Mouse (Mus musculus): ENCODE measurements at regions not wholly inside any gene's neighbourhood (a gene's known extent, or its start where the extent isn't known, plus 50 kb on each side); places are given as distances from the start of the nearest gene placed in this dataset.
"Not testable (repeated sequence)": the region's sequence is repeated elsewhere in the genome, so short reads cannot be mapped to it uniquely, and the experiment has no call there.

- no peak overlapping the region for H3K9ac ChIP-seq
- H3K9me3 ChIP-seq (ENCODE audit: low read length): no peaks in the 10 kb centered on the region; the same call in 1 of the 2 replicates
- no peaks in the 10 kb centered on the region for H3K27me3 ChIP-seq (ENCODE audit: insufficient read depth, low read length)
- no peak overlapping the region for H3K4me2 ChIP-seq (ENCODE audit: low read depth)
- 0 out of 2 replicates have a peak, but pooled peaks cover 3% of the 10 kb centered on the region for H3K4me1 ChIP-seq (ENCODE audit: insufficient read depth)
- DNase-seq: no peak
- H3K27ac ChIP-seq (ENCODE audit: low read depth, low read length): no peak overlapping the region
- H3K4me3 ChIP-seq (ENCODE audit: low read depth, low read length): no peak overlapping the region
- no peak for ATAC-seq
- WGBS: 95% methylated on average over 3 of the region's 3 CpGs
- no peak for TF ChIP-seq CTCF (IDR thresholded peaks at IDR 0.05; ENCODE audit: low read depth)
- H3K36me3 ChIP-seq (ENCODE audit: insufficient read depth): no peaks in the 10 kb centered on the region
Measured at GRCm38 (mm10) chr2:128290609-128291008, 164.8 kb downstream of the Bcl2l11 start.

GRCm38 (mm10) chr2:128294610-128295009 is 168.8 kb downstream of the Bcl2l11 start:
- 69% methylated on average over 3 of the region's 3 CpGs for WGBS
- H3K27me3 ChIP-seq (ENCODE audit: insufficient read depth, low read length): no peaks in the 10 kb centered on the region
- no peak overlapping the region for H3K9ac ChIP-seq
- no peak for ATAC-seq
- H3K4me3 ChIP-seq (ENCODE audit: low read depth, low read length): no peak overlapping the region
- no peaks in the 10 kb centered on the region for H3K4me1 ChIP-seq (ENCODE audit: insufficient read depth)
- H3K27ac ChIP-seq (ENCODE audit: low read depth, low read length): no peak overlapping the region
- DNase-seq: no peak
- H3K4me2 ChIP-seq (ENCODE audit: low read depth): no peak overlapping the region
- H3K36me3 ChIP-seq (ENCODE audit: insufficient read depth): no peaks in the 10 kb centered on the region
- H3K9me3 ChIP-seq (ENCODE audit: low read length): no peaks in the 10 kb centered on the region; the same call in 1 of the 2 replicates
- TF ChIP-seq CTCF (IDR thresholded peaks at IDR 0.05; ENCODE audit: low read depth): no peak

GRCm38 (mm10) chr2:128295018-128295424 is 169.2 kb downstream of the Bcl2l11 start:
- ATAC-seq: no peak
- WGBS: 80% methylated on average over 11 of the region's 11 CpGs
- no peaks in the 10 kb centered on the region; the same call in 1 of the 2 replicates for H3K9me3 ChIP-seq (ENCODE audit: low read length)
- no peak overlapping the region for H3K9ac ChIP-seq
- H3K4me2 ChIP-seq (ENCODE audit: low read depth): no peak overlapping the region
- no peak overlapping the region for H3K27ac ChIP-seq (ENCODE audit: low read depth, low read length)
- DNase-seq: no peak
- no peak for TF ChIP-seq CTCF (IDR thresholded peaks at IDR 0.05; ENCODE audit: low read depth)
- H3K4me1 ChIP-seq (ENCODE audit: insufficient read depth): no peaks in the 10 kb centered on the region
- H3K27me3 ChIP-seq (ENCODE audit: insufficient read depth, low read length): no peaks in the 10 kb centered on the region
- H3K4me3 ChIP-seq (ENCODE audit: low read depth, low read length): no peak overlapping the region
- H3K36me3 ChIP-seq (ENCODE audit: insufficient read depth): no peaks in the 10 kb centered on the region

GRCm38 (mm10) chr2:128295726-128296234 is 169.9 kb downstream of the Bcl2l11 start:
- no peak for TF ChIP-seq CTCF (IDR thresholded peaks at IDR 0.05; ENCODE audit: low read depth)
- Histone ChIP-seq H3K9me3 (ENCODE audit: low read length) (no peaks in the 10 kb centered on the region; the same call in 1 of the 2 replicates), H3K4me3 (ENCODE audit: low read depth, low read length) (no peak overlapping the region), H3K9ac (no peak overlapping the region), H3K27me3 (ENCODE audit: insufficient read depth, low read length) (no peaks in the 10 kb centered on the region), H3K4me2 (ENCODE audit: low read depth) (no peak overlapping the region), H3K4me1 (ENCODE audit: insufficient read depth) (no peaks in the 10 kb centered on the region), H3K36me3 (ENCODE audit: insufficient read depth) (no peaks in the 10 kb centered on the region), H3K27ac (ENCODE audit: low read depth, low read length) (no peak overlapping the region)
- whole genome bisulfite sequencing: 69% methylated on average over 3 of the region's 3 CpGs
- ATAC-seq (no peak), DNase-seq (no peak)

- H3K4me3 ChIP-seq (ENCODE audit: low read depth, low read length); H3K4me1 ChIP-seq (ENCODE audit: insufficient read depth); H3K4me2 ChIP-seq (ENCODE audit: low read depth); ATAC-seq; H3K27ac ChIP-seq (ENCODE audit: low read depth, low read length); DNase-seq; H3K27me3 ChIP-seq (ENCODE audit: insufficient read depth, low read length); H3K36me3 ChIP-seq (ENCODE audit: insufficient read depth); H3K9ac ChIP-seq; H3K9me3 ChIP-seq (ENCODE audit: low read length): not testable (repeated sequence)
- WGBS: 92% methylated on average over 5 of the region's 5 CpGs
Measured at GRCm38 (mm10) chr2:128296423-128296822, 170.6 kb downstream of the Bcl2l11 start.

- Histone ChIP-seq H3K36me3 (ENCODE audit: insufficient read depth) (no peaks in the 10 kb centered on the region), H3K4me2 (ENCODE audit: low read depth) (no peak overlapping the region), H3K27me3 (ENCODE audit: insufficient read depth, low read length) (no peaks in the 10 kb centered on the region), H3K4me3 (ENCODE audit: low read depth, low read length) (no peak overlapping the region), H3K27ac (ENCODE audit: low read depth, low read length) (no peak overlapping the region), H3K9me3 (ENCODE audit: low read length) (no peaks in the 10 kb centered on the region), H3K4me1 (ENCODE audit: insufficient read depth) (no peaks in the 10 kb centered on the region), H3K9ac (no peak overlapping the region)
- DNase-seq (no peak), ATAC-seq (no peak)
- TF ChIP-seq CTCF (IDR thresholded peaks at IDR 0.05; ENCODE audit: low read depth): no peak
- WGBS: 79% methylated on average over 5 of the region's 5 CpGs
Measured at GRCm38 (mm10) chr2:128296897-128297296, 171.1 kb downstream of the Bcl2l11 start.

- no peak overlapping the region for H3K4me2 ChIP-seq (ENCODE audit: low read depth)
- no peak overlapping the region for H3K27ac ChIP-seq (ENCODE audit: low read depth, low read length)
- no peak for DNase-seq
- no peaks in the 10 kb centered on the region for H3K9me3 ChIP-seq (ENCODE audit: low read length)
- H3K9ac ChIP-seq: no peak overlapping the region
- WGBS: 71% methylated on average over 5 of the region's 5 CpGs
- no peaks in the 10 kb centered on the region for H3K4me1 ChIP-seq (ENCODE audit: insufficient read depth)
- TF ChIP-seq CTCF (IDR thresholded peaks at IDR 0.05; ENCODE audit: low read depth): no peak
- no peaks in the 10 kb centered on the region for H3K36me3 ChIP-seq (ENCODE audit: insufficient read depth)
- ATAC-seq: no peak
- no peak overlapping the region for H3K4me3 ChIP-seq (ENCODE audit: low read depth, low read length)
- no peaks in the 10 kb centered on the region for H3K27me3 ChIP-seq (ENCODE audit: insufficient read depth, low read length)
Measured at GRCm38 (mm10) chr2:128297821-128298220, 172.0 kb downstream of the Bcl2l11 start.
